Mouse (Mus musculus) forebrain, embryonic 16.5 days (tissue): ENCODE data around the gene Parp8. TPM values are rescaled to one million over a fixed set of nuclear protein-coding genes. Genes with fewer than 3 reads are reported as not detected.

Experiments used
- ATAC-seq: fragments of 200-750 bp; cut with Nextera tagmentation; 2 replicates; pipeline ENCODE4 v1.8.0; 2017; ENCODE audit warnings: mild to moderate bottlenecking, moderate library complexity
- H3K27ac ChIP-seq: fragments of 300-500 bp; sonication (generic); 2 replicates; pipeline ENCODE4 v1.5.1; 2014; ENCODE audit warnings: low read length, control low read depth
- H3K27me3 ChIP-seq: fragments of 300-500 bp; sonication (generic); replicated peaks from 2 replicates; pipeline ENCODE4 v1.6.1; 2014; ENCODE audit warnings: low read length; ENCODE audit not compliant: control insufficient read depth, insufficient read depth
- H3K36me3 ChIP-seq: fragments of 300-500 bp; sonication (generic); 2 replicates; pipeline ENCODE4 v1.6.1; 2014; ENCODE audit not compliant: control insufficient read depth, insufficient read depth
- H3K4me1 ChIP-seq: fragments of 300-500 bp; sonication (generic); replicated peaks from 2 replicates; pipeline ENCODE4 v1.6.1; 2014; ENCODE audit warnings: low read length; ENCODE audit not compliant: control insufficient read depth, insufficient read depth
- H3K4me2 ChIP-seq: fragments of 300-500 bp; sonication (generic); 2 replicates; pipeline ENCODE4 v1.6.1; 2014; ENCODE audit warnings: mild to moderate bottlenecking, low read length, control low read depth
- H3K4me3 ChIP-seq: fragments of 300-500 bp; sonication (generic); replicated peaks from 2 replicates; pipeline ENCODE4 v1.5.1; 2014; ENCODE audit warnings: mild to moderate bottlenecking, low read length, control low read depth
- H3K9ac ChIP-seq: fragments of 300-500 bp; sonication (generic); replicated peaks from 2 replicates; pipeline ENCODE4 v1.6.1; 2014; ENCODE audit warnings: low read depth, low read length, control low read depth
- H3K9me3 ChIP-seq: fragments of 300-500 bp; sonication (generic); 2 replicates; pipeline ENCODE4 v1.6.1; 2016; ENCODE audit warnings: low read length; ENCODE audit not compliant: control insufficient read depth
- WGBS: fragments of 180-500 bp; shearing (Covaris S2); extraction: QIAGEN DNeasy Blood & Tissue Kit; methylation state at CpG from one replicate; pipeline ENCODE4 v1.1.7; 2014; 5-methylcytosine and 5-hydroxymethylcytosine counted together
- polyA plus RNA-seq: library from polyadenylated mRNA; unstranded; fragments of >200 nt; fragmentation: Nextera tagmentation; extraction: Ambion mirVana; gene quantifications from 2 replicates; pipeline ENCODE4 v1.2.1, GENCODE M21; 2015

The Parp8 gene
- 19.2 and 24.1 TPM in 2 replicates for polyA plus RNA-seq

- Histone ChIP-seq H3K4me2 (peak within 1 kb of the TSS; percentile 92), H3K27me3 (no peaks in the 10 kb centered on the region), H3K9me3 (no peaks in the 10 kb centered on the region), H3K4me3 (peak within 1 kb of the TSS; percentile 93), H3K27ac (peak within 1 kb of the TSS; percentile 90), H3K4me1 (peaks cover 11% of the 10 kb centered on the region; the same call in 1 of the 2 replicates), H3K36me3 (no peaks in the 10 kb centered on the region), H3K9ac (peak within 1 kb of the TSS; percentile 97)
- WGBS, result under 1% methylated on average over 36 of the region's 67 CpGs
- ATAC-seq, result peak; percentile 77
Observed at GRCm38 (mm10) chr13:117025226-117026067, at the start of gene Parp8. Gene Parp8, minus strand, starts transcription at chr13:117025537.

- H3K27ac ChIP-seq, result no peak overlapping the region
- ATAC-seq, result peak; percentile 72
- 43% methylated on average over 17 of the region's 17 CpGs for WGBS
Observed at GRCm38 (mm10) chr13:117062628-117063315, 37.4 kb upstream of the Parp8 start.

GRCm38 (mm10) chr13:117056466-117056865 is 31.1 kb upstream of the Parp8 start:
- Histone ChIP-seq H3K4me2 (no peak overlapping the region), H3K27ac (no peak overlapping the region), H3K27me3 (no peaks in the 10 kb centered on the region), H3K4me1 (no peaks in the 10 kb centered on the region), H3K9me3 (no peaks in the 10 kb centered on the region), H3K4me3 (no peak overlapping the region), H3K9ac (no peak overlapping the region), H3K36me3 (no peaks in the 10 kb centered on the region)
- WGBS, result 56% methylated on average over 2 of the region's 2 CpGs
- ATAC-seq, result no peak

More at GRCm38 (mm10) chr13:117062628-117063315, 37.4 kb upstream of the Parp8 start:
- H3K9me3 ChIP-seq, result no peaks in the 10 kb centered on the region
- no peaks in the 10 kb centered on the region for H3K27me3 ChIP-seq
- peak overlapping the region; percentile 18 for H3K4me2 ChIP-seq
- H3K4me3 ChIP-seq, result no peak overlapping the region
- no peaks in the 10 kb centered on the region; the same call in 1 of the 2 replicates for H3K4me1 ChIP-seq
- H3K36me3 ChIP-seq, result no peaks in the 10 kb centered on the region
- H3K9ac ChIP-seq, result no peak overlapping the region

GRCm38 (mm10) chr13:117054811-117055496 is 29.6 kb upstream of the Parp8 start:
- Histone ChIP-seq H3K27me3 (no peaks in the 10 kb centered on the region), H3K27ac (no peak overlapping the region), H3K9me3 (no peaks in the 10 kb centered on the region), H3K4me1 (no peaks in the 10 kb centered on the region), H3K9ac (no peak overlapping the region), H3K36me3 (no peaks in the 10 kb centered on the region), H3K4me3 (no peak overlapping the region), H3K4me2 (no peak overlapping the region)
- 85% methylated on average over 6 of the region's 7 CpGs for WGBS
- no peak for ATAC-seq

- Histone ChIP-seq H3K4me1 (no peaks in the 10 kb centered on the region; the same call in 1 of the 2 replicates), H3K9ac (no peak overlapping the region), H3K4me3 (no peak overlapping the region), H3K27me3 (no peaks in the 10 kb centered on the region), H3K4me2 (no peak overlapping the region), H3K36me3 (no peaks in the 10 kb centered on the region), H3K27ac (no peak overlapping the region), H3K9me3 (no peaks in the 10 kb centered on the region)
- ATAC-seq, result no peak
- 89% methylated on average over 3 of the region's 3 CpGs for WGBS
Observed at GRCm38 (mm10) chr13:117052748-117053147, 27.4 kb upstream of the Parp8 start.

GRCm38 (mm10) chr13:117048541-117048971 is 23.2 kb upstream of the Parp8 start:
- WGBS, result 74% methylated on average over 5 of the region's 5 CpGs

GRCm38 (mm10) chr13:117043567-117043966 is 18.2 kb upstream of the Parp8 start:
- H3K4me3 ChIP-seq, result no peak overlapping the region
- H3K27ac ChIP-seq, result no peak overlapping the region
- H3K36me3 ChIP-seq, result no peaks in the 10 kb centered on the region
- H3K27me3 ChIP-seq, result no peaks in the 10 kb centered on the region
- H3K9me3 ChIP-seq, result no peaks in the 10 kb centered on the region
- no peak overlapping the region for H3K4me2 ChIP-seq
- H3K9ac ChIP-seq, result no peak overlapping the region
- no peak for ATAC-seq
- H3K4me1 ChIP-seq, result no peaks in the 10 kb centered on the region

More at GRCm38 (mm10) chr13:117048541-117048971, 23.2 kb upstream of the Parp8 start:
- no peak overlapping the region for H3K4me3 ChIP-seq
- H3K9me3 ChIP-seq, result no peaks in the 10 kb centered on the region
- ATAC-seq, result peak; percentile 93
- H3K4me1 ChIP-seq, result no peaks in the 10 kb centered on the region; the same call in 1 of the 2 replicates
- H3K36me3 ChIP-seq, result no peaks in the 10 kb centered on the region
- no peak overlapping the region for H3K27ac ChIP-seq
- H3K9ac ChIP-seq, result no peak overlapping the region
- no peak overlapping the region for H3K4me2 ChIP-seq
- H3K27me3 ChIP-seq, result no peaks in the 10 kb centered on the region

GRCm38 (mm10) chr13:117041021-117041420 is 15.7 kb upstream of the Parp8 start:
- Histone ChIP-seq H3K36me3 (no peaks in the 10 kb centered on the region), H3K4me1 (no peaks in the 10 kb centered on the region), H3K9me3 (no peaks in the 10 kb centered on the region), H3K9ac (no peak overlapping the region), H3K4me2 (no peak overlapping the region), H3K4me3 (no peak overlapping the region), H3K27me3 (no peaks in the 10 kb centered on the region), H3K27ac (no peak overlapping the region)
- ATAC-seq, result no peak

GRCm38 (mm10) chr13:117036277-117036676 is 10.9 kb upstream of the Parp8 start:
- 60% methylated on average over 5 of the region's 5 CpGs for WGBS
- no peak for ATAC-seq
- H3K27me3 ChIP-seq, result no peaks in the 10 kb centered on the region
- H3K36me3 ChIP-seq, result no peaks in the 10 kb centered on the region
- H3K9me3 ChIP-seq, result no peaks in the 10 kb centered on the region
- no peak overlapping the region for H3K4me3 ChIP-seq
- no peaks in the 10 kb centered on the region for H3K4me1 ChIP-seq
- no peak overlapping the region for H3K4me2 ChIP-seq
- no peak overlapping the region for H3K9ac ChIP-seq
- H3K27ac ChIP-seq, result no peak overlapping the region
